Mouse (Mus musculus) layer of hippocampus, adult 11-12 months (tissue): ENCODE measurements around the gene Stard7.
A peak's percentile ranks its signal among the peaks of the same experiment; 100 is the strongest.

Experiments
- DNase-seq: peaks from one replicate; pipeline ENCODE4 v3.0.0; 2022; ENCODE audit warnings: low spot score

Gene Stard7

GRCm38 (mm10) chr2:127322671-127323285 is 52.8 kb downstream of the Stard7 start:
- no peak for DNase-seq

- DNase-seq: no peak
Measured at GRCm38 (mm10) chr2:127323667-127324066, 53.6 kb downstream of the Stard7 start.

- DNase-seq: no peak
Measured at GRCm38 (mm10) chr2:127324456-127324855, 54.4 kb downstream of the Stard7 start.

GRCm38 (mm10) chr2:127328090-127328851 is 58.3 kb downstream of the Stard7 start:
- DNase-seq: no peak

GRCm38 (mm10) chr2:127332807-127333570 is 63.0 kb downstream of the Stard7 start:
- no peak for DNase-seq

GRCm38 (mm10) chr2:127333945-127334603 is 64.1 kb downstream of the Stard7 start:
- DNase-seq: no peak

- no peak for DNase-seq
Measured at GRCm38 (mm10) chr2:127335078-127335541, 65.1 kb downstream of the Stard7 start.

GRCm38 (mm10) chr2:127335767-127336496 is 65.9 kb downstream of the Stard7 start, which contains the start of gene Dusp2:
Gene Dusp2 (plus strand): TSS chr2:127336159.
- DNase-seq: peak; percentile 54

GRCm38 (mm10) chr2:127336497-127336832 is 66.4 kb downstream of the Stard7 start:
- no peak for DNase-seq

GRCm38 (mm10) chr2:127336885-127337284 is 66.9 kb downstream of the Stard7 start:
- no peak for DNase-seq

GRCm38 (mm10) chr2:127337531-127337930 is 67.5 kb downstream of the Stard7 start:
- no peak for DNase-seq

GRCm38 (mm10) chr2:127338012-127338411 is 68.0 kb downstream of the Stard7 start:
- DNase-seq: no peak

- DNase-seq: no peak
Measured at GRCm38 (mm10) chr2:127338416-127338815, 68.4 kb downstream of the Stard7 start, which contains the start of gene Astl. Gene Astl (plus strand): TSS chr2:127338639.

- no peak for DNase-seq
Measured at GRCm38 (mm10) chr2:127338833-127339232, 68.8 kb downstream of the Stard7 start.

- DNase-seq: no peak
Measured at GRCm38 (mm10) chr2:127339262-127339661, 69.2 kb downstream of the Stard7 start.

GRCm38 (mm10) chr2:127341159-127341558 is 71.1 kb downstream of the Stard7 start:
- peak; percentile 66 for DNase-seq

- no peak for DNase-seq
Measured at GRCm38 (mm10) chr2:127346334-127346733, 76.3 kb downstream of the Stard7 start.

- no peak for DNase-seq
Measured at GRCm38 (mm10) chr2:127347147-127347985, 77.3 kb downstream of the Stard7 start.
